Mouse (Mus musculus) left cerebral cortex, postnatal 4 days (tissue): Measurements from ENCODE around the gene Wdfy3. TPM values are rescaled to one million over a fixed set of nuclear protein-coding genes. Genes with fewer than 3 reads are reported as not detected.
"Not testable (repeated sequence)": the region's sequence is repeated elsewhere in the genome, so short reads cannot be mapped to it uniquely, and the experiment has no call there.

Experiments
- DNase-seq: peaks from one replicate; pipeline ENCODE4 v3.0.0-alpha.2; 2022
- intact Hi-C: fragments of 180-260 bp; cut with DNase I; formaldehyde crosslinking; loops from one replicate; pipeline ENCODE4 v1.15.1; 2025
- total RNA-seq, 2 experiments: library from RNA; stranded (reverse); gene quantifications; 2 replicates each; pipeline ENCODE4 v1.2.3; 2021

The Wdfy3 gene
- total RNA-seq, 2 experiments from 2014 or later, result 118 TPM

DNA sequence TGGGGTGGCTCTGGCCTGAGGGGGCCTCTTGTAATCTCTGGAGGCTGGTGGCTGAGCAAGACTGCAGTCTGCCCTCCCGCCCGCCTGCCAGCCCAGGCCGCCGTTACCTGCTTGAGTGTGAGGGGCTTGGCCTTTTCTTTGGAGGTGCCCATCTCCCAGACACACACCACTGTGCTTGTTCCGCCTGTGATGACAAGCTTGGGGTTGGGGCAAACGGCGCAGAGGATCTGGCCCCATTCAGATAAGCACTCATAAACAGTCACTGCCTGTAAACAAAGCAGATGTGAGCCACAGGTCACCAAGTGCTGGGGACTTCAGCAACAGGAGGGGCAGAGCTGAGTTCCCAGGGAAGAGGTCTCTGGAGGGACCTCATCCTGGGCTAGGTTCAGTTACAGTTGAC, 218.6 kb downstream of the Wdfy3 start:
- DNase-seq, result no peak
- intact Hi-C loops, result no loop called here

DNA sequence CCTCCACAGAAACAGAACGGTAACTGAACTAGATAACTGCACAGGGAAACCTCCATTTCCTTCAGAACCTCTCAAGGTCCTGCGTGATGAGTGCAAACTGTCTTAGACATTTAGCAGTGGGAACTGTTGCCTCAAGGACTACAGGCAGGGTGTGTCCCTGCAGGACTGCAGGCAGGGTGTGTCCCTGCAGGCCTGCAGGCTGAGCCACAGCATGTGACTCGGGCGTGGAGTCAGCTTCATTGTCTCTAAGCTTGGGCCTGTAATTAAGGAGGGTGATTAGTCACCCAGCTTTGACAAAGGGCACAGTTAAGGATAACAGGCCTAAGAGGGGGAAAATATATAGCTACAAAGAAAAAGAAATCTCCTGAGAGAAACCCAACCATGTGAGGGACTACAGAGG, 222.0 kb downstream of the Wdfy3 start:
- DNase-seq, result no peak
- intact Hi-C loops, result no loop called here

DNA sequence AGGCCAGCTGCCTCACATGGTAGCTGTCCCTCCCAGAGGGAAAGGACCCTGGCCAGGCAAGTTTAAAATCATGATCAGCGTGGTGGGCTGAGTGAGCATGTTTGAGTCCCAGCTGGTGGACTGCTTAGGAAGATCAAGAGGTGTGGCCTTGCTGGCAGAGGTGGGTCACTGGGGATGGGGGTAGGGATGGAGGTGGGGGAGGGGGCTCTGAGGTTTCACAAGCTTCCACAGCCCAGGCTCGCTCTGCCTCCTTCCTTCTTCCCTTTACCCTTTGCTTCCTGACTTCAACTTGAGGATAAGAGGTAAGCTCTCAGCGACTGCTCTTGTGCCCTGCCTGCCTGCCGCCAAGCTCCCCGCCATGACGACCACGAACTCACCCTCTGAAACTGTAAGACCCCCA, 222.4 kb downstream of the Wdfy3 start:
- intact Hi-C loops, result no loop called here
- DNase-seq, result no peak

DNA sequence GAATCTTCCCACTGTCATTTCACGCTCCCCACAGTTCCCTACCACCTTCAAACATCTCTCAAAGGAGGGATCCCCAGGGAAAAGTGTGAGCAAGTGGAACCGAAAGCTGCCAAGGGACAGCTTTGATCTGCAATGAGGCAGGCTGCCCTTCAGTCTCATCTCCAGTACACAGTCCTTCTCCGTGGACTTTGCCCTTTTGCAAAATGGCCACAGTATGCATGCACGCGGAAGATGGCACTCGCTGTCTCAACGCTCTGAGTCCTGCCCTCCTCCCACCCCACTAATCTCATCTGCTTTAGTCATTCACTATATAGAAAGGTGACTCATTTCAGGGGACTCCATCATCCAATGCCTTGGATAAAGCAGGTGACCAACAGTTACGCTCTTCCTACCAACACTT, 223.8 kb downstream of the Wdfy3 start:
- intact Hi-C loops, result no loop called here
- DNase-seq, result no peak

DNA sequence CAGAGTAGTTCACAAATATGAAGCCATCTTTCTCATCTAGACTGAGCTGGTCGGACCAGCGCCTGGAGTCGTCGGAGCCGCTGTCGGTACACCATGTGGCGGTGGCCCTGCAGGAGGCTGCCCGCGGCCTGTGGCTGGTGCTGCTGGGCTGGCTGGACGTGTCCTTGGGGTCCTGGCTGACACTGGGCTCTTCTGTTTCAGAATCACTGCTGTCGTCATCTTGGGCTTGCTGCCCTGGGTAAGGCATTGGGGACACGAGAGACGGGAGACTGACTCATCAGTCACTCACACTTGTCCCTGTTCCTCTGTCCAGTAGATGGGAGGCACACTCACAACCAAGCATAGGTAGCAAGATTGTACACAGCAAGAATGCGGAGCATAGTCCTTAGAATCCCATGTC, 224.7 kb downstream of the Wdfy3 start:
- intact Hi-C loops, result no loop called here

DNA sequence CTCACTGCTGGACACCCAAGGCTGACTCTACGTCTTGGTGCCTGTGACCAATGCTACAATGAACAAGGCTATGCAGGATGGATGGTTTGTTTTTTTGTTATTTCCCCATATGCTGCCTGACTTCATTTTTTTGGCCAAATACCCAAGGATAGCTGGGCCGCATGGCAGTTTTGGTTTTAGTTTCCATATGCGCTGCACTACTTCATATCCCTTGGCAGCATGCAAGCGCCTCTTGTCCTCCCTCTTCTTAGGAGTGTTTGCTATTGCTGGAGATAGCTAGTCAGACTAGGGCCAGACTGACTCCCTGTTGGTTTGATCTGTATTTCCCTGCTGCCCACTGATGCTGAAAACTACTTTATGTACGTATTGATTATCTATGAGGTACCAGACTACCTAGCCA, 229.2 kb downstream of the Wdfy3 start:
- intact Hi-C loops, result no loop called here
- DNase-seq, result no peak

More for the DNA sequence above, 224.7 kb downstream of the Wdfy3 start:
- DNase-seq, result no peak

DNA sequence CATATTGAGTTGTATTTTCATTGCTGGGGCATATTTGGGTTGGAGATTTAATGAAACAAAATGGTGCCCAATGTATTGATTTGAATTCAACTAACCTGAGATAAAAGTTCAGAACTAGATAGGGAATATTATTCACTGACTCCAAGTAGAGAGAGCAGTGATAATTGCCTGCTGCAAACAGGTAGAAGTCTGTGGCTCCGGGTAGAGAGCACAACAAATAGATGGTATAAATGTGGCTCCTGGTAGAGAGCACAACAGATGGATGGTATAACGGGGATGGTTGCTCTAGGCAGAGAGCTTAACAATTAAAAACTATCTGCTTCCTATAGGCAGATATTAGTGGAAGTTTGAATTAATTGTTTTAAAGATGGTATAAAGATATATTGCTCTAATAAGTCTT, 232.1 kb downstream of the Wdfy3 start:
- DNase-seq, intact Hi-C loops: not testable (repeated sequence)

DNA sequence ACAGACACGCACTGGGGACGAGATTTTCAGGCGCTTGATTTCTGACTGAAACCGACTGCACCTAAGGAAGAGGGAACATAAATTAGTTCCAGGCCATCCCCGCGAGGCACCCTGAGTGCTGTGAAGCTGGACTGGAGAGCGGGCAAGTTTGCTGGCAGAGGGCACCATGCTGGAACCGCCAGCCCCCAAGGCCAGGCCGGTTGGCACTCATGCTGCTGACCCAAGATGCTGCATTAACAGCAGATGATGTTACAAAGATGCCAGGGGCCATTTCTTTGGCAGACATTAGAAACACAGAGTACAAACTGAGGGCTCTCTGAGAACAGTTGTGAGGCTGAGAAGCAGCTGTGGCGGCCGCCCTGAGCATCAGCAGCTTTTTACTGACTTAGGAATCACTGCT, 233.5 kb downstream of the Wdfy3 start:
- DNase-seq, result no peak
- intact Hi-C loops, result no loop called here

DNA sequence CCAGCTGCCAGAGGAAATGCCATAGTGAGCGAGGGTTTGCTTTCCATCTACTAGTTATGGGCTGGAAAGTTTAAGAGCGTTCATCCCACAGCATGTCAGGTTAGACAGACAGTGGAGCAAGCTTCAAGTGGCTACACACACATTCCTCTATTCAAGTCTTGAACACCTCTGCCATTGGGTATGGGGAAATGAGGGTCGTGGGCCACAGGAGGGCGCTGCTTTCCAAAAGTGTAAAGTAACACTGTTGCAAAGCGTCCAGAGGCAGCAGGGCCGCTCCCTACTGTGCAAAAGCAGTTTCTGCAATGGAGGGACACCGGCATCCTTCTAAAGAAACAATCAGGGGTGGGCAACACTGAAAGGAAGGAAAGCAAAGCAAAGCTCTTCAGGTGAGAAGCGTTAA, 235.8 kb downstream of the Wdfy3 start:
- intact Hi-C loops, result no loop called here
- no peak for DNase-seq

DNA sequence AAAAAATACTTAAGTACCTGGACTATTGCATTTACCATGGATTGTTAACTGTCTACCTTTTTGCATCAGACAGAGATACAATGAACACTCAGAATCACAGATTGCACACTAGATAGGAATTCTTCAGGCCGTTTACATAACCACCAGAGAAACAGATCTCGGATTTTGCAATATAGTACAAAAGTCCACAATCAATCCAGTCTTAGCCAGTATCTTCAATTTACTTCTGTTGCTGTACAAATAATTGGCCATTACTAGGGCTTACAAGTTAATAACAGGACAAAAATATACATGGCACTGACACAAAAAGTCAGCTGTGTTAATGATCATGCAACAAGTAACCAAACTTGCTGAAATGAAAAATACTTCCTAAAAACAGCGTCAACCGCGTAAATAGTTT, 236.7 kb downstream of the Wdfy3 start:
- intact Hi-C loops, result no loop called here
- no peak for DNase-seq

DNA sequence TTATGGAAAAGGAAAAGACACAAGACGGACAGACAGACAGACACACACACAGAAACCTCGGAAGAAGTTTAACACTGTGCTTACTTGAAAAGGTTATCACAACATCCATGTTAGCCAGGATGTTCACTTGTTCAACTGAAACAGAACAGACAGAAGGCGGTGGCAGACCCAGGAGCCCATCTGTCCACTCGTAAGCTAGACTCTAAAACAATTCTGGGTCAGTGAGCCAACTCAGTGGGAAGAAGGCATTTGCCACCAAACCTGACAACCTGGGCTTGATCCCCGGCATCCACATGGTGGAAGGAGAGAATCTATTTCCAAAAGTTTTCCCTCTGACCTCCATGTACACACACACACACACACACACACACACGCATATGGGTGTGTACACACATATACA, 237.7 kb downstream of the Wdfy3 start:
- intact Hi-C loops, result no loop called here
- DNase-seq, result no peak

DNA sequence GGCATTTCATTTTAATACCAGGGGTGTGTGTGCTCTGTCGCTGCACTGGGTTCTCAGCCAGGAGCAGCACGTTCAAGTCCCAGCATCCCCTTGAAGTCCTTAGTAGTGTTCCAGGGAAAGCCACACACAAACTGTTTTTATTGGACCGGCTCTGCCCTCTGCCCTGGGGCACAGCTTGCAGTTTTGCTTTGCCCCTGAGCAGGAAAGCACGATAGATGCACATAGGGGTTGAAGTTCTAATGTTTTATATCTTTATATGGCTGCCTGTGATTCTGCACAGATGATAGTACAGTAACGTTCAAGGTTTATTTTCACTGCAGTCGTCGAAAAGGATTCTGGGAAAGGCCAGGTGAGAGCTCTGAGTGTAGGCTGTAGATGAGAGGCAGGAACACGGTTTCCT, 239.5 kb downstream of the Wdfy3 start:
- DNase-seq, result no peak
- intact Hi-C loops, result no loop called here

DNA sequence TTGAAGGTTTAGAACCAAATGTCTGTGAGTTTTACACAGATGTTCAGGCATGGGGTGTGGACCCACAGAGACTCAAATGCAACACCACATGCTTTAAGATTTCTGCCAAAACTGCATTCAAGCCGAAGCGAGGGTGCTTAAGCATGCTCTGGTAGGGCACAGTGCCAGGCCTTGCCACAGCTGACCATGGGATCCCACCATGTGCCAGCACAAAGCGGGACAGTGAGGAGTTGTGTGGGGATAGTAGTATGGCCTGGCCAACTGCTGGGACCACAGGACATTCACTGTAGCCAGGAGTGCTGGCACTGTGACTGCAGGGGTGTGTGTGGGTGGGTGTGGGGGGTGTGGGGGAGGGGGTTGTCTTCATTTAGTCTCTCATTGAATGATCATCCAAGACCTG, 240.8 kb downstream of the Wdfy3 start:
- intact Hi-C loops, result no loop called here
- DNase-seq, result peak; percentile 66

DNA sequence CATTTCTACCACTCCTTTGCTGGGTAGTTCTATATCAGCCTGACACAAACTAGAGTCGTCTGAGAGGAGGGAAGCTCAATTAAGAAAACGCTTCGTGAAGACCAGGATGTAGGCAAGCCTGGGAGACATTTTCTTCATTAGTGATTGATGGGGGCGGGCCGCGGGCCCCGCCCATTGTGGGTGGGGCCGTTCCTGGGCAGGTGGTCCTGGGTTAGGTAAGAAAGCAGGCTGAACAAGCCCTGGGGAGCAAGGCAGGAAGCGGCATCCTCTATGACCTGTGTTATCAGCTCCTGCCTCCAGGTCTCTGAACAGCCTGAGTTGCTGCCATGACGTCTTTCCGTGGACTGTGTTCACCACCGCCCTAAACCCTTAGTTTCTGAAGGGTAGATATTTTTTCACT, 242.2 kb downstream of the Wdfy3 start:
- DNase-seq, result no peak
- intact Hi-C loops, result no loop called here

DNA sequence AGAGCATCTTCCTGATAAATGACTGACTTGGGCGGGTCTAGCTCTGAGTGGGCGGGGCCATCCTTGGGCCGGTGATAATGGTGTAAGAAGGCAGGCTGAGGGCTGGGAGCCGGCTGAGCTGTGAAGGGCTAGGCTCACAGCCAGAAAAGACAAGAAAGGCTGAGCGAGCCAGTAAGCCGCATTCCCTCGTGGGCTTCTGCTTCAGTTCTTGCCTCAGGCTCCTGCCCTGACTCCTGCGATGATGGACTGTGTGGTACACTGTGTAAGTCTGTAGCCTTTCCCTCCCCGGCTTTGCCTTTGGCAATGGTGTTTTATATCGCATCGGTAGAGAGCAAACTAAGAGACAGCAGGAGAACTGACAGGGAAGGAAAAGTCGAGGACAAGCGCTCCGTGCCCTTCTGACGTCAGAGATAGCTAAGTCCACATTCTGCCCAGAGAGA, 243.2 kb downstream of the Wdfy3 start:
- peak; percentile 72 for DNase-seq
- intact Hi-C loops, result no loop called here

DNA sequence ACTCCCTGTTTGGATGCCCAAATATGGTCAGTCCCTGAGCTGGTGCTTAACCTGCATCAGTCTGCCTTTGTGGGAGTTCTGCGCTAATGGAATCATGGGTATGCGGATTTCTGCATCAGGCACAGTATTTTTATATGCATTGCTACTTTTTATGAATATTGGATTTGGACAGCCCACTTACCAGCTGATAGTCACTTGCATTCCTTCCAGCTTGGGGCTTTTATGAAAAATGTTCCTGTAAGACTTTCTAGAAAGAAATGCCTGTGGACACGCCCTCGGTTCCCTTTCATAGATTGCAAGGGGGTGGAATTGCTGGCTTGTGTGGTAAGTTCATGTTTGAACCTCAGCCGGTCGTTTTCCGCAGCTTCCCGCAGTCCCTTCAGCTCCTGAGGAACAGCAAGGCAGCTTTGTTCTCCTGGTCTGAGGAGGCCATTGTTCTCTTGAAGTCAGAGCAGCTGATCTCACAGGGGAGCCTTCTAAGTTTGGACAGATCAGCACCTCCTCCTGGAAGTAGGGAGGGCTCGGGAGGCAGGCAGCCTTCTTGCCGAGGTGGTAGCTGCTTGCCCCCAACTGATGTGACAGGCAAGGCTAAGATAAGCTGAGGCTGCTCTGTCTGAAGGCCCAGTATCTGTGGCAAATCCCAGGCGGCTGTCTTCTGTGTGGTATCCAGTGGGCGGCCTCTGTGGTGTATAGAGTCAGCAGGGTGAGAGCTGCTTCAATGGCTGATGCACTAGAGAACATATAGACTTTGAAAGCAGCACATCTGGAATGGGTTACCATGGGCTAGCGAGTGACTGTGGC, 244.4 kb downstream of the Wdfy3 start:
- intact Hi-C loops, result no loop called here
- DNase-seq, result no peak

DNA sequence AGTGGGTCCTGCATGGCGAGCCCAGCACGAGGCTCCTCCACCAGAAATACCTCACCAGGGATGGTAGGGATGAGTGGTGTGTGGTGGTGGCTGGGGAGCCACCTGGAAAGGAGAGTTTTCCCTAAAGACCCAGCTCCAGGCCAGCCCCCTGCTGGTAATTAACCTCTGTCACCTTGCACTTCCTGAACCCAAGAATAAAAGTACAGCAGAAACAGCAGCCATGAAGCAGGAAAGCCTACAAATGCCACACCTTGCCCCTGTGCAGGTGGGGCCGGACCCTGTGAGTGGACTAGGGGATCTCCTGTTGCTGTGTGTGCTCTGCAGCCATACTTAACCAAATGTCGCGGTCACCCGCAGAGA, 247.4 kb downstream of the Wdfy3 start:
- DNase-seq, result no peak
- intact Hi-C loops, result no loop called here

DNA sequence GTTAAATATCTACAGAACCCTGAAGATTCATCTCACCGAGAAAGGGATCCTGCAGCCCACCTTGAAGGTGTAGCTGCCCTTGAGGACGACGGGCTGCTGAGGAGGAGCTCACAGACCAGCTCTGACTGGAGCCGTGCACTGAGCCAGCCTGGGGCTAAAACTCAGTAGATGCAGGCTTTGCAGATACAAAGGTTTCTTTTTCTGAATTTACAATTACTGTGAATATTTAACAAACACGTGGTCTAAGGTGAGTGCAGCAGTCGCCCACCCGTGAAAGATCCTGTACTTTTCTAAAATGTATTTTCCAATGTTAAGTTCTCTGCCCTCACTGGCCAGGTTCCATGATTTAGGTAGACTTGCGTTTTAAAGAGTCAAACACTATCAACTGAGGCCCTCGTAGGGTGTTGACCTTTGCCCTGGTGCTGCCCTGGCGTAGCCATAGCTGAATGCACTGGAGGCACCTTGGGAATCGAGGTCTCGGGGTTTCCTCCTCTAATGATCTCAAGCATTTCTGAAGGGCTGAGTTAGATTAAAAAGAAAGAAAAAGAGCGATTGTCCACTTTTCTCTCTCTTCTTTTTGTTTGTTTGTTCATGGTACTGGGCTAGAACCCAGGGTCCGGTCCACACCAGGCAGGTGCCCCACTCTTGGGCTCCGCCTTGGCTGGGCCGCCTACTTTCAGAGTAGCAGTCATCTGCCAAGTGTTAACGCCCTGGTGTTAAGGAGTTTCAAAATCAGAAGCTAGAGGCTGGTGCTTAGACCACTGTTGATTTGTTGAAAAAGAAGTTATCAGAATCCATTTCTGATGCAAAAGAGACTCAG, 248.0 kb downstream of the Wdfy3 start:
- intact Hi-C loops, result no loop called here
- no peak for DNase-seq

DNA sequence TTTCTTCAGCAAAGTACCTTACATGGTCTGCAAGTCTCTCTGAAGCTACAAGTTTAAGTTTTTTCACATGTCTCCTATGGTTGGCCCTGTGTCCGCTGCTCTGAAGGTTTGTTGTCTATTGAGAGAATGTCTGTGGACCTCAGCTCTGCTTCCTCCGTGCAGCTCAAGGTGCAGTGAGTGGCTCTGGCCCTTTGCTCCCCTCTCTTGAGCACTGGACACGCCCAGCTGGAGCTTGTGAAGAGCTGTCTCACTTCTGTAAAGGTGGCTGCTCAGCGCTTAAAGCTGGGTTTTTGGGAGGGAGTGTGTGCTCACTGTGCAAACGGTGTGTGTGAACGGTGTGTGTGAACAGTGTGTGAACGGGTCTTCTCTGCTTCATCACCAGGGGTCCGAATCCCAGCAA, 248.7 kb downstream of the Wdfy3 start:
- DNase-seq, result no peak
- intact Hi-C loops, result no loop called here

DNA sequence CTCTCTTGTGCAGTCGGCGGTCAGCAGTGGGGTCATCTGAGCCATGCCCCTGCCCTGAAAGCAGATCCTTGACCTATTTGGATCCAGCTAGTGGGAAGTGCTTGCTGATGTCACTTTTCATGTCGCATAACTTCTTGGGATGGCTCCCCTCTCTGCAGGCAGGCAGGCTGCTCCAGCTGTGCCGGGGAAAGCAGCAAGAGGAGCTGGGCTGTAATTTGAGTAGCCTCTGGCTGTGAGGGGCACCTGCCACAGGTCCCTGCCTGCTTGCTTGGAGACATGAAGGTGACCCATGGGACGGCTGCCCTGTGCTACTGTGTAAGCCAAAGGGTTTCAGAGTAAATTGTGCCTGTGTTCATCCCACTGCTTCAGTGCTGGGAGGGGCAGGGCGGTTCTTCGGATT, 249.9 kb downstream of the Wdfy3 start:
- DNase-seq, result no peak
- intact Hi-C loops, result no loop called here

DNA sequence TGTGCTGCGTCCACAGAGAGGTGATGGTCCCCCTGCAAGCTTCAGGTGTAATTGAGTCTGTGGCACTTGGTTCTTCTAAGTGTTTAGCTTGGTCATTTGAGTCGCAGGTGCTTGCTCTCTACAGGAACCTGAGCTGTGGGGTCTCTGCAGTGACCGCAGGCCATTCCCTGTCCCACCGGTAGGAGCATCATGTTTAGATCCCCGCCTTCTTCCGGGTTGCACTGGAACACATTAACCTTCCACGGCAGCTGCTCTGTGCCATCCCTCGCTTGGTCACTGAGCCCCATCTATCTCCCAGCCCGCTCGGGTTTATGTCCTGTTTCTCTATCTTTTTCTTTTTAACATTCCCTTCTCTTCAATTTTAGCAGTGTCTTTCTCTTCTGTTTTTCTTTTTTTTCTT, 250.5 kb downstream of the Wdfy3 start:
- no peak for DNase-seq
- intact Hi-C loops, result no loop called here

DNA sequence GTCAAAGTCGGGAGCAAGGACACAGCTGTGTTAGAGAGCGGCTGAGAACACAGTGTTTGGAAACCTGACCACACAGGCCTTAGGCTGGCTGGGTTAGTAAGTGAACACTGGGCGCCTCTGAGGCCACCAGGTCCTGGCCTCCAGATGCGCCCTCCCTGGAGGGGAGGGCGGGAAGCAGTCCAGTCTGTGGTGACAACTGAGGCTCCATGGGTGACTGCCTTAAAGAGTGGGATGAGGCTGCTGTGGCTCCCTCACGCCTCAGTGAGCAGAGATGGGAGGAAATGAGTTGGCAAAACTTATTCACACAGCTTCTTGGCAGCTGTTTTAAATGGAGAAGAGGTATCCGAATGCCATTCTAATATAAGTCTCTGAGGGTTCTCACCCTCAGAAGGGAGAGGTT, 252.9 kb downstream of the Wdfy3 start:
- no peak for DNase-seq
- intact Hi-C loops, result no loop called here
